Mouse (Mus musculus) mouse trophoblast stem cell (cell line): ENCODE measurements at regions not wholly inside any gene's neighbourhood (a gene's known extent, or its start where the extent isn't known, plus 50 kb on each side); places are given as distances from the start of the nearest gene placed in this dataset.

Experiments used
- in situ Hi-C, 2 experiments: fragments of 300-500 bp; cut with MseI, MboI; formaldehyde crosslinking; loops; 2 replicates in 1 of 2; 3 replicates in 1 of 2; pipeline ENCODE4 v1.15.1; 2025

DNA sequence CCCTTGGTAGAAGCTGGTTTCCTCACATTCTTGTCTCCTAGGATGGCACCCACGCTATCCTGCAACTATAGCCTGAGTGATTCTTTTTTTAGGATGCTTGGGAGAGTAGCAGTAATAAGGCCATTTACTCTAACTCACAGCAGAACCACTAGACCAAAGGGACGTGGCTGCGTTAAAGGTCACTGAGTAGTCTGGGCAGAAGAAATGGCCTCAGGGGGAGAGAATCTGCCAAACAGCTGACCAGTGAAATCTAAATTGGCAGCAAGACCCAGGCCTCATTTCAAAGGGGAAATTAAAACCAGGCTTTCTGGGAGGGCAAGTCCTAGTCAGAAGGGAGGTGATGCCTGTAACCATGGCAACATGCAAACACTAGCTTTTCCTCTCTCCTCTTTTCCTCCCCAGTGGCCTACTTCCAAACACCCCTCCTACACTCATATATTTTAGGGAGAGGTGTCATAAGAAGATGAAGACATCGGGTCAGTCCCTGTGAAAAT lies 267.5 kb downstream of the Nuak1 start:
- in situ Hi-C loops: no loop called here

DNA sequence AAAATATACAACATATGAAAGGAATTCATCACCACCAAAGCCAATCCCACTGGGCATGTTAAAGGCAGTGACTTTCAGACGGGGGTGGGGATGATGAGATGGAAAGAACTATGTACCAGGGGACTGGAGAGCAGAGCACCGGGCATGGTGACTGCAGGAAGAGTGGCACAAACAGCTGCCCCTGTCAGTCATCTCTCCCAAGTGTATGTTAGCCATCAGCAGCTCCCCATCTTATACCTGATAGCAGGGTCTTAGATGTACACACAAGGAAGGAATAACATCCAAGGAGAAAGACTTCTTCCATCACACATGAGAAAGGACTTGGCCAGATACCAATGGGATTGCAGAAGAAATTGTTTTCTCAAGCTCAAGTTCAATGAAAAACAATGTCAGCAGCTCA lies 257.2 kb downstream of the Nuak1 start:
- in situ Hi-C loops: no loop called here

DNA sequence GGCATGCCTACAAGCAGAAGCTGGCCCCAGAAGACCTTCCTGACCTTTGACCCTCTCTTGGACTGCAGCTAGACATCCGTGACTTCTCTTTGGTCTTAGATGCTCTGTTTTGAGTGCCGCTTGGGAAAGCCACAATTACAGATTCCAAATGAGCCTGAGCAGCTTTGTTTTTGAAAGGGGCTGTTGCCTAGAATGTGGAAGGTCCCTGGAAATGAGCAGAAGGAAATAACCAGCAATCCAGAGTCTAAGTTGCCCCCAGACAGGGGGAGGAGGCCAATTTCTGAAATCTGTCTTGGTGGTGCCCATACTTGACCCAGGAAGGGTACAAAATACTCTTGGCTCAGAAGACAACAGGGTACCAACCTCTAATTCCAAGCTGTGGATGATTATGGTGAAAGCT lies 253.9 kb downstream of the Nuak1 start:
- in situ Hi-C loops: no loop called here

DNA sequence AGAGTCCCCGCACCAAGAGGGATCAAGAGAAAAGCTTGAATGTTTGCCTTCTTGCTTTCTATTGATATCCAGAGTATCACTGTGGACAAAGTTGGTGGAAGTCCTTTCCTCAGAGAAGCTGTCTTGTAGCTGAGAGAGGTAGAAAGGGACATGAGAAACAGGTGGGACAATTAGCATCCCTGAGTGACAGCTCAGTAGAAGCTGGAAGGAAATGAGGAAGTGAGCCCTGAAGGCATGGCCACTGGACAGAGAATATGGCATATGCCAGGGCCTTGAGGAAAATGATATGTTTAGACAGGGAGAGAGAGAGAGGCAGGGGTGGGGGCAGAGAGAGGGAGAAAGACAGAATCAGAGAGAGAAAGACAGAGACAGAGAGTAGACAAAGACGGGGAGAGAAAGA lies 241.4 kb downstream of the Nuak1 start:
- in situ Hi-C loops: no loop called here

DNA sequence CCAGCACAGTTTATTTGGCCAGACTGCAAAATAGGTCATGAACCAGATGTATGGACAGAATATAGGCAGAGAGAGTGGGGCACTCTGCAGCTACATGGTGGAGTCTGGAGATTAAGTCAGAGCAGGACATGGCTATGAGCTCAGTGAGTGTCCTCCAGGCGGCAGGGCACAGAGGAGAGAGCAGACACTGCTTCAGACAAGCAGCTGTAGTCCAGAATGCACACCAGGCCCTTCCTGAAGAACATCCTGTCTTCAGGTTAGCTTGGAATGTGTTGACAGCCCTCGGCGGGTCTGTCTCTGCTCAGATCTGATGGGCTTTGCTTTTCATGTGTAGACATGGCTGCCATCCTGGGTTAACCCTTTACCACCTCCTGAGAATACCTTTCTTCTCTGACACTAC lies 238.6 kb downstream of the Nuak1 start:
- in situ Hi-C loops: no loop called here

DNA sequence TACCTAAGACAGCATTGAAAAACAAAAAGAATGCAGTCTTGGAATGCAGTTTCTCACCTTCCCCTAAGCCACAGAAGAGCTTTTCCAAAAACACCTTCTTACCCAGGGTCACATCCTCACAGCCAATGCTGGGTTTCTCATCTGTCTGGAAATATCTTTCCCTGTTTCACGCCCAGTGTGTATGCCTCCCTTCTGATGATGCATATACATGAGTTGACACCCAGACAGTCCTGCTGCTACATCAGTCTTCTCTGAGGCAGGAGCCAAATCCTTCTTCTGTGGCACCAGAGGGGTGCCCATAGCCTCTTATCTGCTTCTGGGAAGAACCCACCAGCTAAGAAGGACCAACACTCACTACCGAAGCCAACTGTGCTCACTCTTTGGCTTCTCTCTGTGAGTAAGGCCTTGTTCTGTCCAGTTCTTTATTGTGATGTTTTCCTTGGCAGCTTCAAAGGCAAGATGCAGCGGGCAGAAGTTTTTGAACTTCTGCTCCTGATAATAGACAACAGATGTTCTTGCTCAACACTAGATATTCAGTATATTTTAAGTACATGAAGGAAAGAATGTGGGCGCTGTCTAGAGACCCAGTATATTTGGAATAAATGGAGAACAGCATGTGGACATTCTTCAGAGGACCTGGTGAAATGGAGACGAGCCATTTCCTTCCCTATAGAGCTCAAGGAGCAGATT lies 228.2 kb downstream of the Nuak1 start:
- in situ Hi-C loops: no loop called here

DNA sequence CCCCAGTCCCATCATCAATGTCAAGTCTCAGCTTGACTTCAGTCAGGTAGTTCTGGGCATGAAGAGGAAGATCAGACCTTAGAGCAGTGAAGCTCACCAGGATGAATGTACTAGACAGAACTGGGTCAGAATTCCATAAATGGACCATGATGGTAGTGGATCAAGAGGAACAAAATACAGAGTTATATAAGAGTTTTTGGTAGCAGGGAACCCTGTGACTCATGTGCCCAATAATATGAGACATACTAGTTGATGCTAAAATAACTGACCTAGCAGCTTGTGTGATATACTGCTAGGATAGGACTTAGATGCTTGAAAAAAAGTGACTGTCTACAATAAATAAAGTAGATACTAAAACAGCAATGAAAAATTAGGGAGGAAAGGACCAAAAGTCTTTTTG lies 225.6 kb downstream of the Nuak1 start:
- in situ Hi-C loops: no loop called here

DNA sequence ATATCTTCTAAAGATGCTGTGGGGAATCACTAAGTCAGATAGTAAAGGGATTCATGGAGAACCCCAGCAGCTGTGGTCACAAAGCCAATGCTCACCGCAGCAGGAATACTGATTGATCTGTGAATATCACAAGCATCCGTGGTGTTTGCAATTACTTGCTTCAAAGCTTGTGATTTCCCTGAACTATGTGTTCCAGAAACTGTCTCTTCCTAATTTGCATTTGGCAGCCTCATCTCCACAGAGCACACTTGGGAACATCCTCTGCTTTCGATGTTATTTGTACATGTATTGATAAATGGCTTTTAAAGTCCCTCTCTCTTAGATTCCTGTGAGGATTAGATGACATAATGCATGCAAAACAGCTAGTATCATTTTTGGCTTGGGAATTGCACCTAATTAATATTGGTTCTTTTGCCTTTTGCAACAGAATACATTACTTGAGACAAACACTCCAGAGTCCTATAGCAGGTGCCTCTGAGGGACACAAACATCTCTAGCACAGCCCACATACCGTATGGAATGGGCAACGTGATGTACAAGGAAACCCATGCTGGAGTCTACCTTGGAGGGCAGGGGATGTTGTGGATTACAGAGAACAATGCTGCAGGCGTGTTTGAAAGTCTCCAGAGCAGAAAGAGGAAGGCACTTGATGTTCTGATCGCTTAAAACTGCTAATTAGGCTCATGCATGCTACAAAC lies 211.0 kb downstream of the Nuak1 start:
- in situ Hi-C loops: no loop called here

DNA sequence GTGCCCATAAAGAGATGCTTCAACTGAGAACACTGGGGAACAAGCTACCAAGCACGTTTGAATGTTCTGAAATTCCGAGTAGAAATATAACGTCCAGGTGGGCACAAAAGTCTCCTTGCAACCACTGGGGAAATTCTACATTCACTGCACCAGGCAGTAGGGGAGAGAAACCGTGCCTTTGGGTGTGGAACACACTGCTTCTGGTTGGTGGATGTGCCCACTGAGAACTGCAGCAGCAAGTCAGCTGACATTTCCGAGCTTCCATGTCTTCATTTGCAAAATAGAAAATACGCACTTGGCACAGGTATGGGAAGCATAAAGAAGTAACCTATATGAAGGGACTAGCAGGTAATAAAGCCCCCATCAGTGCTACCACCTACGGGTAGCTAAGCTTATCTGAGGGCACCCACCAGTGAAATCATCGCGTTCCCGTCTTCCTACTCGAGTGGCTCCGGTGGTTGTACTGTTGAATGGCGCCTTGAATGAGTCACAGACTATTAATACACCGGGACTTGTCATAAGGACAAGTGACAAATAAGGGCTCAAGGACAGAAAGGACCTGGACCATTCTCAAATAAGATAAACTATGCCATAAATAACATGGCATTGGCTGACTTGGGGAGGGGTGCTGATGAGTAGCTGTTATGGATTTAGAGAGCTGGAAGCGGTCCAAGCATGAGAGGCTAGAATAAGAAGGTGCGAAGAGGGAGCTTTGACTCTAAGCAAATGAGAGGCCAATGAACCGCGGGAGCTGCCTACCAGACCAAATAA lies 210.2 kb downstream of the Nuak1 start:
- in situ Hi-C loops: no loop called here

DNA sequence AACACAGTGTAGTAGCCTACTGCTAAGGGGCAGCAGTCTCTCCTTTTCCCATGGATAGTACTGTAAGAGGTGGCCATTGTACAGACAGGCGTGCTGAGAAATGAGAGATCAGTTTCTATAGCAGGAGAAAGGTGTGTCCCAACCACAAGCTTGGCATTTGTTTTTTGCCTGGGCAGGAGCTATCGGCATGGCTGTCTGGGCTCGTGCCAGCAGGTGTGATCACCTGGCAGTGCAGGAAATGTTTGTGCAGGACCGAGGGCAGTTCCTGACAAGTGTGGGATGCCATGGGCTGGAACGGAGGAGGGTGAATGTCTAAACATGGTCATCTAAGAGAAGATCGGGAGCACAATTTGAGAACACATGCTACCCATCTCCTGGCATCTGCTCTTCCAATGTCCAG lies 205.4 kb downstream of the Nuak1 start:
- in situ Hi-C loops: no loop called here

DNA sequence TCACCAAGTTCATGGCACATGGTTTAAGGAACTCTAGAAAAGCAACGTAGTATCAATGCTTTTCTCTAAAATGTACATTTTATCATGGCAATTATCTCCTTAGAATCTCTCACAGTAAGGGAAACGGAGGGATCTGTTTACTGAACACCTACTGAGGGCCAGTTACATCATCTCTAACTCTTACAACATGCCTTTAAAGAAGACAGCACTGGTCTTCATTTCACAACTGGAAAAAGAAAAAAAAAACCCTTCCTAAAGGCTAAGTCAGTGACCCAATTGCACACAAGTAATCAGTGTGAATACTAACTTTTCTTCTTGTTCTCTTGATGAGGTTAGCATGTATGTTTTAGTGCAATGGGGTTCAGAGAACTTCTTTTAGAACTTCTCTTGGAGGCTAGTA lies 204.2 kb downstream of the Nuak1 start:
- in situ Hi-C loops: no loop called here

DNA sequence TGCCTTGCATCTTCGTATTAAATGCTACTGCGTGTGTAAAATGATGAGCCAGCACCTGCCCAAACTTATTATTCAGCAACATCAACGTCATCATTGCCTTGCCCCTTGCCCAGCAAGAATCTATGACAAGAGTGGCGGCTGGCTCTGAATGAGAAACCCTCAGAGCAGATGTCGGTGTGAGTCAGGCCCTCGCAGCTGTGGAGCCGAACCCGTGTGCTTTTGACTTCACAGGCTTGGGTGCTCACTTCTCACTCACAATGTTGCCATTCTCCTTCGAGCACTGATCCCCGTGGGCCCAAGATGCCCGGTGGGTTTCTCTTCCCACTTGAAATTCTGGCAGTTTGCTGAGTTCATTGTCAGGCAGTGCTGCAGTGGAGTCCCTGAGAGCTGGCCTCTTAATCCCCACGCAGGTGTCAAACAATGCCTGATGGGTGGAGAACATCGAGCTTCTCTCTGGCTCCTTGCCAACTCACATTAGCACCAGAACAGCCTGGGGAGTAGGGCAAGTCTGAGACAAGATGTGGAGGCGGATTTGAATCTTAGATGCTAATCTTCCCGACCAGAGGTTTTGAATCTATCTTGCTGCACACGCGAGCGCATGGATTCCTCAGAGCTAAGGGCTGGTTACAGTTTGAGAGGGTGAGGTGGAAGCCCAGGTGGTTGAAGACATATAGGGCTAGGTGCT lies 202.0 kb downstream of the Nuak1 start:
- in situ Hi-C loops: no loop called here

DNA sequence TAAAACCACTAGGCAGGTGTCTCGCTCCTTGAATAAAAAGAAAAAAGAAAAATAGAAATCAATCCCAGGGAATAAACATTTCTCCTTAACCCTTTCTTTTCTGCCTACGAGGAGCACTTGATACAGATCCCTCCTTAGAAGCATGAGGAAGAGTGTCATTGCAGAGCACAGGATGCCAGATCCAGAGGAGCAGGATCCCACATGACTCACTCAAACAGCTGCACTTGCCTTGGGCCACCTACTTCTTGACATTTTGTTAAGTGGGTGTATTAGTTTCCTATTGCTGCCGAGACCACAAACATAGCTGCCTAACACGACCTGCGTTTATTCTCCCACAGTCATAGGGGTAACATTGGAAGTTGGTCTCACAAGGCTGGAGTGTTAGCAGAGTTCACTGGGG lies 197.1 kb downstream of the Nuak1 start:
- in situ Hi-C loops: no loop called here

DNA sequence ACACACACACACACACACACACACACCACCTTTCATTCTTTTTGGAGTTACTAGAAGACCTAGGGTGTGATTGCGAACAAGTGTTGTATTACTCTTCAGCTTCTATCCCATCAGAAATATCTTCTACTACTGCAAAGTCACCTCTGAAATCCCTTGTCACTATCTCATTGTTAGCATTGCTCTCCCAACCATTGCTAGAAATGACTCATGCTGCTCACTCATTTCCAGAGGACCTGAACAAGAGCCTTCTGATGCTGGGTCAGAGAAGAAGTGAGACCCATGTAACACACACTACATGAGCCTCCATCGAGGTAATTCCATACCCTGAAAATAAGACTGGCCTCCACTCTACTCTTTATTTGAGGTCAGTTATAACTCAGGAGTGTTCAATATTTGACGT lies 191.1 kb downstream of the Nuak1 start:
- in situ Hi-C loops: no loop called here

DNA sequence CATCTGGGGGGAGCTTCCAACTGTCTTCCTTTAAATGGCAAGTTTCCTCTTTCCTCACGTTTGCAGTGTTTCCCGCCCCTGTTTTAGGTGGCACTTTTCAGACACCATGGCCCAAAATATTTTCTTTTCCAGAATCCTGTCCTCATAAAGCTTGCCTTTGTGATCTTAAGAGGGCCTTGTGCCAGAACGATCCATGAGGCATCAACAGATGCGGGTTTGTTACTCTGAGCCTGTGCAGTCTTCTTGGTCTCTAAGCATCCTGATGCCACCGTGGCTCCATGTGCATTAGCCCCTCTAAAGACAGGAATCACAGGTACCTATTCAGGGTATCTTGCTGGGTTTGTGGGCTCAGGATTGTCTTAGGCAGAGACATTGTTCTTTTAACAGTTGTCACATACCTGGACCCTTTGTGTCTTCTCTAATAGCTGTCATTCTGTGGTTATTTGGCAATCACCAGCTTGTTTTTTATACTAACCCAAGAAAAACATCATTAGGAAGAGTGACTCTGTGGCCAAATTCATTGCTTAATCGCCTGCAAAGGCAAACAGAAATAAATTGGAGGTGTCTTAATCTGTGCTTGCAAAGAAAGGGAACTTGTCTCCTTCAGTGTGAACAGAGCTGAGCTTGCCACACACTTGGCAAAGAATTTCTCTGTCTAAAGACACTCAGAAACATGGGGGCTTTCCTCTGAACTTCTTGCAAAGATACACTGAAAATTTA lies 179.3 kb downstream of the Nuak1 start:
- in situ Hi-C loops: no loop called here

DNA sequence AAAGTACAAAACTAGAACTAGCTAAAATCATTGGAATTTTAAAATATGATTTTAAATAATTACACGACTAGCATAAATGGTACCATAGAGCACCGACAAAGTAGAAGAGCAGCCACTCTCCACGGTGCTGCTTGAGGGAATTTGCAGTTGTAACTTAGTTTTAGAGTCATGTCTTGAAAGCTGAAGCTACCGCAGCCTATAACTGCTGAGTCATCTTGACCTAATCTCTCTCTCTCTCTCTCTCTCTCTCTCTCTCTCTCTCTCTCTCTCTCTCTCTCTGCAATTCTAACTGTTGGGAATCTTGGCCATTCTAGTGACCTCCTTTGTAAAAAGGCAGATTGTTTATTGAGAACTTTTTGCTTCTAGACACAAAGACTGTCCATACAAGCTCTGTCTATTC lies 177.5 kb downstream of the Nuak1 start:
- in situ Hi-C loops: no loop called here

DNA sequence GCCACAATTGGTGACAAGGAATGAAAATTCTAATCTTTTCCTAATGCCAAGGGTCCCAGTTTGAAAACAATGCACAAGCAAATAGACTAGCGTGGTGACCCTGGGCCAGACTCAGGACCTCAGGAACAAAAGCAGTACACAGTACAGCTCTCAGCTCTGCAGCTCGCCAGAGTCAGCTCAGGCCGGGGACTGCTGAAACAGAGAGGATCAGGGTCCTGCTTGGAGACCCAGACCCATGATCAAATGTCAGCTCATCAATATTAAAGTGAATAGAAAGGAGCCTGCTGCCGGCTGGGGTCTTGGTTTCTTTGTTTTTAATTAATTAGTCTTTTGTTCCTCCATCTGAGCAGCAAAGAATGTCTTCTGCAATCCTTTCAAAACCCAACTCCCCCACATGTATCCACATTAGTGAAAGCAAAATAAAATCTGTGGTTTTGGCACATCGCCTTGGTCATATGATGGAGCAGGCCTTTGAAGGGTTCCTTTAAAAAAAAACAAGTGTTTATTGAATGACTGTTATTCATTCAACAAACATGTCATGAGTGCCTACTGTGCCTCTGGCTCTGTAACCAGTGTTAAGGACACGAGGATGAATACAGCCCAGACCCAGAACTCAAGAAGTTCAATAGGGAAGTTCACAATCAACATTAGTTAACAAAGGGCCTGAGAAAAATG lies 154.4 kb downstream of the Nuak1 start:
- in situ Hi-C loops: no loop called here

DNA sequence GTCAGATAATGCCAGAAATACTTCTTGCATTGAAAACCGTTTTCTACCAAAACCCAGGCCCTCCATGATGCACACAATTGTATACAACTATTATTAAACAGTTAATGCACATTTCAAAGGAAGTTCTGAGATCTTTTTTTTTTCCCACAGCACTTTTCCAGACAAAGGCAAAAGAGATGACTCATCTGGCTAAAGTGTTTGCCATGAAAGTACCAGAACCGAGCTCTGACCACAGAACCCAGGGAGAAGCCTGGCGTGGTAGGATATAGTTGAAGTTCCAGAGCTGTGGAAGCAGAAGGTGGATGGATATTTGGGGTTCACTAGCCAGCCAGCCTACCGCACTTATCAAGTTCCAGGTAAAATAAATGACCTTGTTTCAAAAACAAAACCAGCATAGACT lies 146.0 kb downstream of the Nuak1 start:
- in situ Hi-C loops: no loop called here

DNA sequence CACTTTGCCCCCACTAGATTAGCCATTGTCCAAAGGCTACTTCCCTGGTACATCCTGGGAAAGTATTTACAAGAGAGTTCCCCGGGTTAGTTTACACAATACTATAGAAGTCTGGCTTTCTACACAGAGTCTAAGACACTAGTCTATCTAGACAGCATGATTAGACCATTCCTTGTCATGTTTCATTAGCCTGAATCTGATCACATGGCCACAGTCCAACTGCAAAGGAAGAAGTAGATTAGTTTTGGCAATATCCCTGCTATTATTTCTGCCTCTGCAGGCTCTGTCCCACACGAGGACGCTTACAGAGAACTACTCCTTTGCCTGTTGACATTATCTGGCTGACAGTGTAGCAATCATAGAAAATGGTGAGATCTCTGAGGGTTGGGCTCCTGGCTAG lies 144.2 kb downstream of the Nuak1 start:
- in situ Hi-C loops: no loop called here

DNA sequence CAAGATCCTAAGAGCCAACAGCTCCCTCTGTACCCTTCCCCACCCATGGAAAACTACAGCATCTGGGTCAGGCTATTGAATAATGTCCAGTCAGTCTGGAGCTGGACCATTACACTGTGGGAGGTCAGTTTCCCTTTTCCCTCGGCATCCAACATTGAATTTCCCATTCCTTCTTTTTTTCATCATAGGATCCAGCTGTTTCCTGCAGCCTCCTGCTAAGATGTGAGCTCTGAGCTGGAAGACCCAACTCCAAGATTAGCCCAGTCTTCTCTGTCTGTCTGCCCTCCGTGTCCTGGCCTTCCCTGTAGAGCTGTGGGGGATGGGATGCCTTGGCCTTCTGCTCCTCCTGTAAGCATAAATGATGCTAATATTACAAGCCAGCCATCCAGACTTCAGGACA lies 138.8 kb downstream of the Nuak1 start:
- in situ Hi-C loops: no loop called here
